Mouse (Mus musculus) lung, postnatal 4 days (tissue): ENCODE results near the gene Senp1.
A peak's percentile ranks its signal among the peaks of the same experiment; 100 is the strongest.

Experiments
- DNase-seq, 2 experiments: peaks; one replicate each; pipeline ENCODE4 v3.0.0; 2021

Senp1 gene

DNA sequence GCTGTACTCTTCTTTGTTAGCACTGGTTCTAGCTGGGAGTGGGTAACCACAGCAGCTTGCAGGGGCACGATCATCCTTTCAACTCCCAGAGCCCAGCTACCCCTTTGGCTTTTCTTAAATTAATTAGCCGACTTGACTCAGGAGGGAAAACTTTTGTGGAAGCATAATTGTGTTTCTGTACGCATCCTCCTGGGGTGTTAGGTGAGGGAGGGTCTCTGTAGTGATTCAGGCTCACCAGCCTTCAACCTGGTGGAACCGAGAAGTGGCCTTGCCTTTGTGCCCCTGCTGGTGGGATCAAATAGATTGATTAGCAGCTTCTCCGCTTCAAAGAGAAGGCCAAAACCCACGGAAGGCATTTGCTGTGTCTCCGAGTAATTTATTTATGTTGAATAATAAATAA is 93.6 kb downstream of the Senp1 start:
- DNase-seq = no peak

DNA sequence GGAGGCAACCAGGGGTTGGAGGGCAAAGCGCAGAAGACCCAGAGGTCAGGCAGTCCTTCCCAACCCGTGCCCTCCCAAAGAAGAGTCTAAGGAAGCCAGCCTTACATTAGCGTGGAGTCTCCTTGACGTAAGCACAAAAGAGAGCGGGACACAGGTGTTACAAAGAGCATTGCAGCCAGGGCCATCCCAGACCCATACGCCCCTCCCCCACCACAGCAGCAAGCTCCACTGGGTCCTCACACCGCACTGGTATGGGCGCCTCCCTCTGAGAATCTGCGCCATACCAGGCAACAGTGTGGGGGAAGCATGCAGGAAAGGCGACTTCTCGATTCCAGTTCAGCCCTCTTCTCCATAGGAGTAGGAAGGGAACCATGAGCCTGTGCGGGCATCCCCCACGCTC is 94.0 kb downstream of the Senp1 start:
- DNase-seq = no peak

DNA sequence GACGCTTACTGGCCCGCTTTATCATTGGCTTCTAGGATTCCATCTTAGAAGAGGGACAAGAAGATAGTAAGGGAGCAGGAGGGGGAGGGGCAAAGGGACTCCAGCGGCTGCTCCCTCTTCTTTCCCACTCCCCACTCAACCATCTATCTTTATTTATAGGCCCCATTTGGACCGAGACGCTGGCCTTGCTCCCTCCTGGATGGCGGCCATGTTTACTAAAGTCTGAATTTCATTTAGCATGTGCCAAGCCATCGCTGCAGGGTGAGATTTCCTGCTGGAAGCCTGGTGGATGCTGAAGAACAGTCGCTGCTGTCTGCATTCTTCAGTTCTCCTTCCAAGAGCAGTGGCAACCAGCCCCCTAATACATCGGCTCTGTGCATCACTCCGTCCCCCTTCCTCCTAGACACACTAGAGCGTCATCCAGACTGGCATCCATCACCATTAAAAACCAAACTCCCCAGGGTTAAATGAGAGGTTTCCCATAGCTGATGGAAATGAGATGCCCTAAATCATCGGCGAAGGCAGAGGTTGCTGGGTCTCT is 96.8 kb downstream of the Senp1 start:
- DNase-seq = peak; percentile 65 to 83

DNA sequence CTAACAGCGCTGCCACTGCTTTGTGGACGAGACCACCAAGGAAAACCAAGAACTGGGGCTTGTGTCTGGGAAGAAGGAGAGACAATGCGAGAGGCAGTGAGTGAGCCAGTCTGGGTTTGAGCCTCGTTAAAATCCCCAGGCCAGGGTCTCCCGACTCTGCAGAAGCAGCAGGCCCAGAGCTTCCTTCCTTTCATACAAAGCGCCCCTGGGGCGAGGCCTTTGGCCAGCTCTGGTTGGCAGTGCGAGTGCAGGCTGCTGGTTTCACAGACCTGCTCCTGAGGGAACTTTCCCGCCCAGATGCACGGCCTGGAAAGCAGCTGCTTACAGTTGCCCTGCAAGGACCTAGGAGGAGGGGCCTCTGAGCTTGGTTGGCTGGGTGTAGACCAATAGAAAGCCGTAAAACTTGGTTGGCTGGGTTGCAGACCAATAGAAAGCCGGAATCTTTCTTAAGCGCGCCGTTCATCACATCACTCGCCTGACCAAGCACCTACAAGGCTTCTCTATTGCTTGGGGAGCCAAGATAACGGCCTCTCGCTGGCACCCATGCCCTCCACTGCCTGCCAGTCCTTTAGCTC is 100.7 kb downstream of the Senp1 start:
- DNase-seq = peak; percentile 81 to 85

DNA sequence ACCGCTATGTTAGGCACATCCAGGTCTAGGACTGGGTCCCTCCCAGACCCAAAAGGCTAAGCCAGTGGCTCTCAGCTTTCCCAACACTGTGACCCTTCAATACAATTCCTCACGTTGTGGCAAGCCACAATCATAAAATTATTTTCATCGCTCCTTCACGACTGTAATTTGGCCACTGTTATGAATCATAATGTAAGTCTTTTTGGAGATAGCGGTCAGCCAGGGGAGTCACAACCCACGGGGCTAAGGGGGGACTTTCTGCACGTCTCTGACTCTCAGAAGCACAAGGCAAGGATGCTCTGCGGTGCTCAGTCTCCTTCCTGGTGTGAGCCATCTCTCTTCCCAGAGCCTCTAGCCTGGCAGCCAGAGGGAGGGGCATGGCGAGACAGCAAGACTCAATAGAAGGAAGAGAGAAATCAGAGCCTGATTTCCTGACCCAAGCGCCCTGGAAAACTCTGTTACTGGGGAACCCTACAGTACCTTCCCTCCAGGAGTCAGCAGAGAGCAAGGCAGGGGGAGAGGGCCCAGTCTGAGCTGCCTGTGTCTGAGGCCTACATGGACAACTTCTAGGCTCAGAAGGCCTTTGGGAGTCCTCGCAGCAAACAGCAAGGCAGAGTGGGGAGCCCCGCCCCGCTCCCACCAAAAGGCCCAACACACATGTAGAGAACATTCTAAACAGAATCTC is 101.4 kb downstream of the Senp1 start:
- no peak for DNase-seq

DNA sequence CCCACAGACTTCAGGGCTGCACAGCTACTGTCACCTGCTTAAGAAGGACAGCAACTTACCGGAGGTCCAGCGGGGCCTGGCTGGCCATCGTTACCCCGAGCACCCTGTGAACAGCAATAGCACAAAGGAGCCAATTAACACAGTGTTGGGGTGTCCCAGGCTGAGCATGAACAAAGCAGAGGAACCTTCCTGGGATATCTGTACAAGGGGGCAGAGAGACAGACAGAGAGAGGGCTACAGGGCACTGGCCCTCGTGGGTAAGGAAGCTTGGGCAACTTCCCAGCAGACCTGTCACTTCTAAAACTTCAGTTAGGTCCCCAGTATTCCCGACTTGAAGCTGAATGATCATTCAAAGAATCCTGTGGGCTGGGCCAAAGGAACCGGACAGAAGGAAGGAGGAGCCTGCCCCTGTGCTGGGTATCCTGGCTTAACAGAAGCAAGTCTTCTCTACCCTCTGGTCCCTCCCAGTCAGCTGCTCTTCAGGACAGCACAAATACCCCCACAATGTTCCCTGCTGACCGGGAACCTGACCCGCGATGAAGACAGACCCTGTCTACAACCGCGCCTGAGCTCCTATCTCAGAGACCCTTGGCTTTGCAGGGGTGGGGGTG is 102.2 kb downstream of the Senp1 start:
- DNase-seq = no peak

DNA sequence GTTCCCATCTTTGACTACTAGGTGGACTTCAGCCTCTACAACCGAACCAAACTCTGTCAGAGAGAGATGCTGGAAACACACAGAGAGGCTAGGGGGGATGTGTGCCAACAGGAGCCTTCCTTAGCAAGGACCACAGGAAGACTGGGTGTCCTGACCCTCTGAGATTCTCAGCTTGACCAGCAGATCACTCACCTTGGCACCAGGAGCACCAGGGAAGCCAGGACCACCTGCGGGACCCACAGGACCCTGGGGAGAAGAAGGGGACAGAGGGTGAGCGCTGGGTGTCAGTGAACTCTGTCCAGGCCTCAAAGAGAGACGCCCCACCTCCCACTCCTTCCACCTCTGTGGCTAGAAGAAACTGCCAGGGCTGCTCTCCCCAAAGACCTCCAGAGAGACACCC is 102.8 kb downstream of the Senp1 start:
- no peak for DNase-seq

DNA sequence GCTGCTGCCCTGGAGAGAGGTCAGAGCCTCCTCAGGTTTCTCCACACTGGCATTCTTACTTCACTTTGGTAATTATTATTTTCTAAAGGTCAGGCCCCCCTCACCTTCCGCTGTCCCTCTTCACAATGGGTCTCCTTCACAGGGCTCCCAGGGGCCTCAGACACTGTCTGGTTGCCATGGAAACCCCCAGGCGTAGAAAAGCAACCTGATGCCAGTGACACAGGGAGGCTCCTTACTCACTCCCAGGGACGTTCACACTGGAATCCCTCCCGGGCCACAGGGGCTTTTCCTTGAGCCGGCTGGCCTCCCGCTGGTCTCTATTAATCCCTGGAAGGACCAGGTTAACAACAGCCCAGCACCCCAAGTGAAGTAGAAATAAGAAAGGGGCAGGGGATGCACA is 103.4 kb downstream of the Senp1 start:
- DNase-seq = no peak

DNA sequence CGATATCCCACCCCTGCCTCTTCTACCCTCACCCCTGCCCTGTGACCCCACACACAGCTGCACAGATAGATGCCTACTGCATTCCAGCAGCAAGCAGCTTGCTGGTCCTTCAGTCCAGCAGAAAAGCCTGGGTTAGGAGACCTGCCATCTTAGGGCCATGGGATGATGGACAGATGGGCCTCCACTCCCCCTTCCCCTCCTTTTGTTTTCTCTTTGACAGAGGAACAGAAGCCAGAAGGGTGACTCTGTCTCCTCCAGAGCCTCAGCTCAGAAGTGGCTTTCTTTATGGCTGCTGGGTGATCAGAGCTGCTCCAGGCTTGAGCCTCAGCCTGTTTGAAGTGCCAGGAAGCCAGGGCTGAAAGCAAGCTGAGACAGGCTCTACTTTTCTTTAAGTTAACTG is 104.0 kb downstream of the Senp1 start:
- DNase-seq = no peak
